Mouse (Mus musculus) olfactory bulb, adult 2 months (tissue): ENCODE measurements around the gene Arl8b. TPM values are rescaled to one million over a fixed set of nuclear protein-coding genes. Genes with fewer than 3 reads are reported as not detected.
A peak's percentile ranks its signal among the peaks of the same experiment; 100 is the strongest.

Experiments
- H3K27ac ChIP-seq: fragments of 200-500 bp; 2 replicates; pipeline ENCODE4 v1.5.1; 2012; ENCODE audit warnings: low read depth, low read length; ENCODE audit not compliant: insufficient read depth
- H3K4me1 ChIP-seq: fragments of 200-500 bp; 2 replicates; pipeline ENCODE4 v1.6.1; 2012; ENCODE audit warnings: low read length; ENCODE audit not compliant: control insufficient read depth, insufficient read depth
- H3K4me3 ChIP-seq: fragments of 200-500 bp; 2 replicates; pipeline ENCODE4 v1.5.1; 2012; ENCODE audit warnings: mild to moderate bottlenecking, low read depth, low read length, moderate library complexity; ENCODE audit not compliant: insufficient read depth
- CTCF ChIP-seq: fragments of 200-500 bp; IDR thresholded peaks from 2 replicates; pipeline ENCODE4 v1.5.1; 2012; ENCODE audit warnings: low read depth, mild to moderate bottlenecking, low read length, moderate library complexity; ENCODE audit not compliant: insufficient read depth
- POLR2A ChIP-seq: fragments of 200-500 bp; IDR thresholded peaks from 2 replicates; pipeline ENCODE4 v1.6.1; 2012; ENCODE audit warnings: mild to moderate bottlenecking, low read depth, low read length, moderate library complexity; ENCODE audit not compliant: insufficient read depth
- WGBS: fragments of 180-500 bp; shearing (Covaris S2); methylation state at CpG from one replicate; pipeline ENCODE4 v1.1.7; 2018; 5-methylcytosine and 5-hydroxymethylcytosine counted together
- polyA plus RNA-seq: library from polyadenylated mRNA; stranded (reverse); fragments of >200 nt; gene quantifications from 2 replicates; pipeline ENCODE4 v1.2.4, GENCODE M21; 2012; ENCODE audit warnings: low replicate concordance; ENCODE audit not compliant: missing spikeins, insufficient read depth, insufficient read length

The Arl8b gene
- polyA plus RNA-seq: not detected in 2 replicates

- H3K4me1 ChIP-seq: peaks cover 4% of the 10 kb centered on the region
- H3K27ac ChIP-seq: peak within 1 kb of the TSS; percentile 66
- peak; percentile 90 for TF ChIP-seq CTCF
- TF ChIP-seq POLR2A: peak; percentile 82
- H3K4me3 ChIP-seq: peak within 1 kb of the TSS; percentile 76
- 10% methylated on average over 36 of the region's 36 CpGs for WGBS
Observed at GRCm38 (mm10) chr6:108782526-108783183, at the start of gene Arl8b. Arl8b (plus strand) TSS chr6:108783099.

- no peak overlapping the region for H3K27ac ChIP-seq
- 49% methylated on average over 9 of the region's 9 CpGs for WGBS
- no peak for TF ChIP-seq CTCF
- no peak for TF ChIP-seq POLR2A
- H3K4me3 ChIP-seq: no peak overlapping the region
- H3K4me1 ChIP-seq: no peaks in the 10 kb centered on the region
Observed at GRCm38 (mm10) chr6:108735910-108736750, 46.8 kb upstream of the Arl8b start.

- Histone ChIP-seq H3K4me3 (no peak overlapping the region), H3K4me1 (no peaks in the 10 kb centered on the region), H3K27ac (no peak overlapping the region)
- WGBS: 50% methylated on average over 9 of the region's 9 CpGs
- TF ChIP-seq POLR2A: no peak
- no peak for TF ChIP-seq CTCF
Observed at GRCm38 (mm10) chr6:108738463-108739203, 44.3 kb upstream of the Arl8b start.

GRCm38 (mm10) chr6:108740579-108740978, 42.3 kb upstream of the Arl8b start:
- Histone ChIP-seq H3K4me3 (no peak overlapping the region), H3K27ac (no peak overlapping the region), H3K4me1 (no peaks in the 10 kb centered on the region)
- WGBS: 79% methylated on average over 4 of the region's 4 CpGs
- no peak for TF ChIP-seq CTCF
- TF ChIP-seq POLR2A: no peak

- Histone ChIP-seq H3K4me1 (no peaks in the 10 kb centered on the region), H3K4me3 (no peak overlapping the region), H3K27ac (no peak overlapping the region)
- TF ChIP-seq CTCF: no peak
- TF ChIP-seq POLR2A: no peak
- 85% methylated on average over 5 of the region's 5 CpGs for WGBS
Observed at GRCm38 (mm10) chr6:108743730-108744129, 39.2 kb upstream of the Arl8b start.

- TF ChIP-seq CTCF: no peak
- no peak for TF ChIP-seq POLR2A
- 94% methylated on average over 7 of the region's 7 CpGs for WGBS
- H3K27ac ChIP-seq: no peak overlapping the region
- no peaks in the 10 kb centered on the region for H3K4me1 ChIP-seq
- H3K4me3 ChIP-seq: no peak overlapping the region
Observed at GRCm38 (mm10) chr6:108751324-108751723, 31.6 kb upstream of the Arl8b start.

- TF ChIP-seq POLR2A (no peak), CTCF (no peak)
- Histone ChIP-seq H3K4me3 (no peak overlapping the region), H3K4me1 (no peaks in the 10 kb centered on the region), H3K27ac (no peak overlapping the region)
- WGBS: 30% methylated on average over 5 of the region's 5 CpGs
Observed at GRCm38 (mm10) chr6:108752395-108752794, 30.5 kb upstream of the Arl8b start.

- WGBS: 96% methylated on average over 1 of the region's 1 CpGs
- no peak overlapping the region for H3K4me3 ChIP-seq
- H3K4me1 ChIP-seq: no peaks in the 10 kb centered on the region
- H3K27ac ChIP-seq: no peak overlapping the region
- TF ChIP-seq POLR2A: no peak
- no peak for TF ChIP-seq CTCF
Observed at GRCm38 (mm10) chr6:108753536-108753935, 29.4 kb upstream of the Arl8b start.

GRCm38 (mm10) chr6:108754376-108754775, 28.5 kb upstream of the Arl8b start:
- 87% methylated on average over 1 of the region's 1 CpGs for WGBS
- no peaks in the 10 kb centered on the region for H3K4me1 ChIP-seq

More at GRCm38 (mm10) chr6:108754376-108754775, 28.5 kb upstream of the Arl8b start:
- H3K27ac ChIP-seq: no peak overlapping the region
- TF ChIP-seq CTCF (no peak), POLR2A (no peak)
- no peak overlapping the region for H3K4me3 ChIP-seq
